Mouse (Mus musculus): ENCODE data around the gene Arpp21. TPM values are rescaled to one million over a fixed set of nuclear protein-coding genes. Genes with fewer than 3 reads are reported as not detected.

Gene Arpp21
- polyA plus RNA-seq, 1 experiment: not detected

GRCm38 (mm10) chr9:112164677-112165076, 71.1 kb downstream of the Arpp21 start:
- no peak for TF ChIP-seq POLR2A (IDR thresholded peaks at IDR 0.05; ENCODE audit: borderline replicate concordance, low read depth, low read length)
- Histone ChIP-seq H3K27ac (ENCODE audit: insufficient read depth, low read depth, low read length) (no peak overlapping the region), H3K4me1 (ENCODE audit: control insufficient read depth, insufficient read depth, low read length) (no peaks in the 10 kb centered on the region), H3K4me3 (ENCODE audit: insufficient read depth, low read length) (no peak overlapping the region)

GRCm38 (mm10) chr9:112160981-112161380, 74.8 kb downstream of the Arpp21 start:
- H3K27ac ChIP-seq (ENCODE audit: insufficient read depth, low read depth, low read length): no peak overlapping the region

GRCm38 (mm10) chr9:112153972-112154371, 81.8 kb downstream of the Arpp21 start:
- no peak for TF ChIP-seq POLR2A (IDR thresholded peaks at IDR 0.05; ENCODE audit: borderline replicate concordance, low read depth, low read length)
- TF ChIP-seq CTCF (IDR thresholded peaks at IDR 0.05; ENCODE audit: low read depth, low read length): no peak
- Histone ChIP-seq H3K4me1 (ENCODE audit: control insufficient read depth, insufficient read depth, low read length) (no peaks in the 10 kb centered on the region), H3K27ac (ENCODE audit: insufficient read depth, low read depth, low read length) (no peak overlapping the region), H3K4me3 (ENCODE audit: insufficient read depth, low read length) (no peak overlapping the region)

More at GRCm38 (mm10) chr9:112160981-112161380, 74.8 kb downstream of the Arpp21 start:
- H3K4me1 ChIP-seq (ENCODE audit: control insufficient read depth, insufficient read depth, low read length): no peaks in the 10 kb centered on the region
- no peak for TF ChIP-seq CTCF (IDR thresholded peaks at IDR 0.05; ENCODE audit: low read depth, low read length)
- H3K4me3 ChIP-seq (ENCODE audit: insufficient read depth, low read length): no peak overlapping the region

GRCm38 (mm10) chr9:112152762-112153161, 83.0 kb downstream of the Arpp21 start:
- no peaks in the 10 kb centered on the region for H3K4me1 ChIP-seq (ENCODE audit: control insufficient read depth, insufficient read depth, low read length)
- no peak overlapping the region for H3K27ac ChIP-seq (ENCODE audit: insufficient read depth, low read depth, low read length)
- TF ChIP-seq POLR2A (IDR thresholded peaks at IDR 0.05; ENCODE audit: borderline replicate concordance, low read depth, low read length) (no peak), CTCF (IDR thresholded peaks at IDR 0.05; ENCODE audit: low read depth, low read length) (no peak)
- H3K4me3 ChIP-seq (ENCODE audit: insufficient read depth, low read length): no peak overlapping the region

- Histone ChIP-seq H3K4me1 (ENCODE audit: control insufficient read depth, insufficient read depth, low read length) (no peaks in the 10 kb centered on the region), H3K27ac (ENCODE audit: insufficient read depth, low read depth, low read length) (no peak overlapping the region), H3K4me3 (ENCODE audit: insufficient read depth, low read length) (no peak overlapping the region)
- no peak for TF ChIP-seq POLR2A (IDR thresholded peaks at IDR 0.05; ENCODE audit: borderline replicate concordance, low read depth, low read length)
- TF ChIP-seq CTCF (IDR thresholded peaks at IDR 0.05; ENCODE audit: low read depth, low read length): no peak
These were observed 84.6 kb downstream of the Arpp21 start for GRCm38 (mm10) chr9:112151177-112151576.

- Histone ChIP-seq H3K27ac (ENCODE audit: insufficient read depth, low read depth, low read length) (no peak overlapping the region), H3K4me3 (ENCODE audit: insufficient read depth, low read length) (no peak overlapping the region), H3K4me1 (ENCODE audit: control insufficient read depth, insufficient read depth, low read length) (no peaks in the 10 kb centered on the region)
- TF ChIP-seq POLR2A (IDR thresholded peaks at IDR 0.05; ENCODE audit: borderline replicate concordance, low read depth, low read length): no peak
- no peak for TF ChIP-seq CTCF (IDR thresholded peaks at IDR 0.05; ENCODE audit: low read depth, low read length)
These were observed 95.1 kb downstream of the Arpp21 start for GRCm38 (mm10) chr9:112140658-112141057.

GRCm38 (mm10) chr9:112137820-112138219, 97.9 kb downstream of the Arpp21 start:
- no peak overlapping the region for H3K4me3 ChIP-seq (ENCODE audit: insufficient read depth, low read length)
- no peak overlapping the region for H3K27ac ChIP-seq (ENCODE audit: insufficient read depth, low read depth, low read length)
- TF ChIP-seq CTCF (IDR thresholded peaks at IDR 0.05; ENCODE audit: low read depth, low read length): no peak
- TF ChIP-seq POLR2A (IDR thresholded peaks at IDR 0.05; ENCODE audit: borderline replicate concordance, low read depth, low read length): no peak
- no peaks in the 10 kb centered on the region for H3K4me1 ChIP-seq (ENCODE audit: control insufficient read depth, insufficient read depth, low read length)

- TF ChIP-seq CTCF (IDR thresholded peaks at IDR 0.05; ENCODE audit: low read depth, low read length): no peak
- no peak overlapping the region for H3K27ac ChIP-seq (ENCODE audit: insufficient read depth, low read depth, low read length)
- no peak overlapping the region for H3K4me3 ChIP-seq (ENCODE audit: insufficient read depth, low read length)
- no peaks in the 10 kb centered on the region for H3K4me1 ChIP-seq (ENCODE audit: control insufficient read depth, insufficient read depth, low read length)
These were observed 104.9 kb downstream of the Arpp21 start for GRCm38 (mm10) chr9:112130812-112131211.

- TF ChIP-seq POLR2A (IDR thresholded peaks at IDR 0.05; ENCODE audit: borderline replicate concordance, low read depth, low read length): no peak
- TF ChIP-seq CTCF (IDR thresholded peaks at IDR 0.05; ENCODE audit: low read depth, low read length): no peak
- Histone ChIP-seq H3K4me3 (ENCODE audit: insufficient read depth, low read length) (no peak overlapping the region), H3K27ac (ENCODE audit: insufficient read depth, low read depth, low read length) (no peak overlapping the region), H3K4me1 (ENCODE audit: control insufficient read depth, insufficient read depth, low read length) (no peaks in the 10 kb centered on the region)
These were observed 111.1 kb downstream of the Arpp21 start for GRCm38 (mm10) chr9:112124667-112125066.

- Histone ChIP-seq H3K27ac (ENCODE audit: insufficient read depth, low read depth, low read length) (no peak overlapping the region), H3K4me3 (ENCODE audit: insufficient read depth, low read length) (no peak overlapping the region), H3K4me1 (ENCODE audit: control insufficient read depth, insufficient read depth, low read length) (no peaks in the 10 kb centered on the region)
- TF ChIP-seq POLR2A (IDR thresholded peaks at IDR 0.05; ENCODE audit: borderline replicate concordance, low read depth, low read length) (no peak), CTCF (IDR thresholded peaks at IDR 0.05; ENCODE audit: low read depth, low read length) (no peak)
These were observed 111.6 kb downstream of the Arpp21 start for GRCm38 (mm10) chr9:112124184-112124583.

- Histone ChIP-seq H3K4me3 (ENCODE audit: insufficient read depth, low read length) (no peak overlapping the region), H3K4me1 (ENCODE audit: control insufficient read depth, insufficient read depth, low read length) (no peaks in the 10 kb centered on the region), H3K27ac (ENCODE audit: insufficient read depth, low read depth, low read length) (no peak overlapping the region)
- TF ChIP-seq POLR2A (IDR thresholded peaks at IDR 0.05; ENCODE audit: borderline replicate concordance, low read depth, low read length): no peak
- no peak for TF ChIP-seq CTCF (IDR thresholded peaks at IDR 0.05; ENCODE audit: low read depth, low read length)
These were observed 112.3 kb downstream of the Arpp21 start for GRCm38 (mm10) chr9:112123421-112123828.
